Mouse (Mus musculus): Measurements from ENCODE around the gene Phlpp2. TPM values are rescaled to one million over a fixed set of nuclear protein-coding genes. Genes with fewer than 3 reads are reported as not detected.

Gene Phlpp2
- polyA plus RNA-seq, 1 experiment, result 0.51 TPM

- H3K27me3 ChIP-seq (ENCODE audit: control insufficient read depth), result peaks cover 19% of the 10 kb centered on the region
- H3K4me3 ChIP-seq (replicated peaks), result no peak overlapping the region
- TF ChIP-seq TAL1 (IDR thresholded peaks at IDR 0.05; ENCODE audit: low read length), result no peak
- TF ChIP-seq GATA1 (IDR thresholded peaks at IDR 0.05; ENCODE audit: low read length), result no peak
- H3K4me1 ChIP-seq (ENCODE audit: control insufficient read depth), result peaks cover 2% of the 10 kb centered on the region; the same call in 1 of the 2 replicates
- no peaks in the 10 kb centered on the region for H3K36me3 ChIP-seq (ENCODE audit: control insufficient read depth)
- no peaks in the 10 kb centered on the region for H3K9me3 ChIP-seq (ENCODE audit: control insufficient read depth, low read length)
These were observed 86.2 kb downstream of the Phlpp2 start for GRCm38 (mm10) chr8:109954486-109954948.

DNA sequence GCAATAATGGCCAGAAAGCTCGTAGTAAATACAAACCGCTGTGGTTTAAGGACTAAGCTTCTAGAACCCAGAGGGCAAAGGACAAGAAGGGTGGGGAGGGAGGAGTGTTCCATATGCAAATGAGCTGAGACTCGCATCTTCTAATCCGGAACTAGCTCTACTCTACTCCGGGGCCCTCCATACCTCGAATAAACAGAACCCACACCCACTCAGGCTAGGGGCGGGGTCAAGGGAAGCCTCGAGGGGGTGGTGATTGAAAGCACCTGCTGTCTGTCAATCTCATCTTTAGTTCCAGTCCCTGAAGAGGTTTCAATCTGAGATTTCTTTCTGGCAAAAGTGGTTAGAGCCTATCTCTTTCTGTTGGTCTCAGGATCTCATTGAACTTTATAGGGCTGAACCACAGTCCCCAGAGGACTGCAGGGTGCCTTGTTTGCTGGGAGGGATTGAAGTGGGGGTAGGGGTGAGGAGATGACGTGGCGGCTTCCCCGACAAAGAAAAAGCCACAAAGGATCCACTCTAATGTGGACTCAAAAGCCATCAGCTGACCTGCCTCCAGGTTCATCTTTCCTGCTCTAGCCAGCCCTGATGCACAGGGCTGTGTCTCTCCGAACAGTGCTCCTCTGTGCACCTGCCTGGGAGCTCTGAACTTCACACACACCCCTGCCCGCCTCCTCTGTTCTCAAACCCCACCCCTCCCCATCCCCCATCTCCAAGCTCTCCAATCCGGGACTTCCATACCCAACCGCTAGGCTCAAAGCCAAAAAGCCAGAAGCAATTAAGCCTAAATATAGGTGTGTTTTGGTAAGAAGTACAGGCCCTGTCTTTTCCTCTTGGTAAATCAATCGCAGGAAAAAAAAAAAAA is 89.1 kb downstream of the Phlpp2 start:
- no peak overlapping the region for H3K4me3 ChIP-seq (replicated peaks)
- TF ChIP-seq TAL1 (IDR thresholded peaks at IDR 0.05; ENCODE audit: low read length) (no peak), GATA1 (IDR thresholded peaks at IDR 0.05; ENCODE audit: low read length) (no peak)
- H3K4me1 ChIP-seq (ENCODE audit: control insufficient read depth), result peaks cover 8% of the 10 kb centered on the region
- peaks cover 27% of the 10 kb centered on the region for H3K27me3 ChIP-seq (ENCODE audit: control insufficient read depth)
- H3K9me3 ChIP-seq (ENCODE audit: control insufficient read depth, low read length), result no peaks in the 10 kb centered on the region
- no peaks in the 10 kb centered on the region for H3K36me3 ChIP-seq (ENCODE audit: control insufficient read depth)

GRCm38 (mm10) chr8:109958036-109958655 is 89.8 kb downstream of the Phlpp2 start:
- Histone ChIP-seq H3K36me3 (ENCODE audit: control insufficient read depth) (no peaks in the 10 kb centered on the region), H3K27me3 (ENCODE audit: control insufficient read depth) (peaks cover 30% of the 10 kb centered on the region), H3K4me1 (ENCODE audit: control insufficient read depth) (peaks cover 8% of the 10 kb centered on the region), H3K4me3 (replicated peaks) (no peak overlapping the region), H3K9me3 (ENCODE audit: control insufficient read depth, low read length) (no peaks in the 10 kb centered on the region)
- TF ChIP-seq TAL1 (IDR thresholded peaks at IDR 0.05; ENCODE audit: low read length) (no peak), GATA1 (IDR thresholded peaks at IDR 0.05; ENCODE audit: low read length) (no peak)

- peaks cover 33% of the 10 kb centered on the region for H3K27me3 ChIP-seq (ENCODE audit: control insufficient read depth)
- TF ChIP-seq TAL1 (IDR thresholded peaks at IDR 0.05; ENCODE audit: low read length) (no peak), GATA1 (IDR thresholded peaks at IDR 0.05; ENCODE audit: low read length) (no peak)
- no peaks in the 10 kb centered on the region for H3K36me3 ChIP-seq (ENCODE audit: control insufficient read depth)
- H3K9me3 ChIP-seq (ENCODE audit: control insufficient read depth, low read length), result no peaks in the 10 kb centered on the region
- H3K4me3 ChIP-seq (replicated peaks), result no peak overlapping the region
- peaks cover 8% of the 10 kb centered on the region for H3K4me1 ChIP-seq (ENCODE audit: control insufficient read depth)
These were observed 90.8 kb downstream of the Phlpp2 start for GRCm38 (mm10) chr8:109959112-109959511.

DNA sequence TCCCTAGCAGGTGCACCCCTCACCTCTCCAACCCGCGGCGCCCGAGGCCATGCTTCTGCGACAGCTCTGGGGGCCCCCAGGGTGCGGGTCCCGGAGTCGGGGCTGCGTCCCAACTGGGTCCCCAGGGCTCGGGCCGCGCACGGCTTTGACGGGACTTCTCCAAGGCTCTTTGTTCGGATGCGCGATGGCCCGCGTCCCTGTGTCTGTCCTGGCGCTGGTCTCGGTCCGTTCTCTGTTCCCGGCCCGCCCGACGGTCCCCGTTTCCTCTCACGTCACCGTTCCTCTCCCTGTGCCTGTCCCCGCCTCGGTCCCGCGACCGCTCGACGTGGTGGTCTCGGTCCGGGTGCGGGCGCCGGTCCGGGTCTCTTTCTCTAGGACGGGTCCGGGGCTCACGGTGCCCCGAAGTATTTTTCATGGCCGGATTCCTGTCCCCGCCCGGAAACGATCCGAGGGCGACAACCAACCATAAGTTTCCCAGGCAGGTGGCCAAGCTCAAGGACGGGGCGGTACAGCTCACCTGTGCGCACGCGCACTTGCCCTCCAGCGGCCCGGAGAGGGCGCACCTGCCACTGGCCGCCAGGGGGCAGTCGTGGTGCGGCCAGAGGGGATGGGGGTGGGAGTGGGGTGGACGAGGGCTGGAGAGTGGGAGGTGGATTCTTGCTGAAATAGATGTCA is 93.5 kb downstream of the Phlpp2 start, which contains the start of gene Marveld3:
TSS of gene Marveld3 (minus strand) at position 511 of the 675 bp plus-strand sequence.
- no peak for TF ChIP-seq GATA1 (IDR thresholded peaks at IDR 0.05; ENCODE audit: low read length)
- no peak for TF ChIP-seq TAL1 (IDR thresholded peaks at IDR 0.05; ENCODE audit: low read length)
- Histone ChIP-seq H3K27me3 (ENCODE audit: control insufficient read depth) (peaks cover 33% of the 10 kb centered on the region), H3K4me3 (replicated peaks) (peak within 1 kb of the TSS; percentile 24), H3K4me1 (ENCODE audit: control insufficient read depth) (peaks cover 8% of the 10 kb centered on the region), H3K9me3 (ENCODE audit: control insufficient read depth, low read length) (no peaks in the 10 kb centered on the region), H3K36me3 (ENCODE audit: control insufficient read depth) (no peaks in the 10 kb centered on the region)

DNA sequence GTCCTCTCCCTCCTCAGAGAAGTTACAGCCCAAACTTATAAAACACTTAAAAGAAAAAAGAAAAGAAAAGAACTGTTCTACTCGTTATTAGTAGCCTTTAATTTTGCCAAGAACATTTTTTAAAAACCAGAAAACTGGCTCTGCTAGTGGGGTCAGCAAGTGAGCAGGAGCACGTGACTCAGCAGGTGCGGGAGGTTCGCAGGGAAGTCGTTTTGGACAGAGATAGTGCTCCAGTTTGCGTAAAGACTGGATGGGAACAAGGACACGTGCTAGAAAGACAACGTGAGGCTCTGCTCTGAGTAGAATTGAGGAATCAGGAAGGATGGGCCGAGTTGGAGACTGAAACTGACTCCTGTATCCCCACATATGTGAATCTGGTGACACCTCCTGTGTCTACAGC is 94.6 kb downstream of the Phlpp2 start:
- Histone ChIP-seq H3K36me3 (ENCODE audit: control insufficient read depth) (no peaks in the 10 kb centered on the region), H3K9me3 (ENCODE audit: control insufficient read depth, low read length) (no peaks in the 10 kb centered on the region), H3K4me1 (ENCODE audit: control insufficient read depth) (peaks cover 6% of the 10 kb centered on the region), H3K27me3 (ENCODE audit: control insufficient read depth) (peaks cover 33% of the 10 kb centered on the region), H3K4me3 (replicated peaks) (no peak overlapping the region)
- TF ChIP-seq GATA1 (IDR thresholded peaks at IDR 0.05; ENCODE audit: low read length) (no peak), TAL1 (IDR thresholded peaks at IDR 0.05; ENCODE audit: low read length) (no peak)

GRCm38 (mm10) chr8:109963421-109963820 is 95.1 kb downstream of the Phlpp2 start:
- H3K36me3 ChIP-seq (ENCODE audit: control insufficient read depth), result no peaks in the 10 kb centered on the region
- H3K4me1 ChIP-seq (ENCODE audit: control insufficient read depth), result peaks cover 6% of the 10 kb centered on the region
- no peak for TF ChIP-seq GATA1 (IDR thresholded peaks at IDR 0.05; ENCODE audit: low read length)
- TF ChIP-seq TAL1 (IDR thresholded peaks at IDR 0.05; ENCODE audit: low read length), result no peak
- peaks cover 36% of the 10 kb centered on the region for H3K27me3 ChIP-seq (ENCODE audit: control insufficient read depth)
- H3K9me3 ChIP-seq (ENCODE audit: control insufficient read depth, low read length), result no peaks in the 10 kb centered on the region
- no peak overlapping the region for H3K4me3 ChIP-seq (replicated peaks)

DNA sequence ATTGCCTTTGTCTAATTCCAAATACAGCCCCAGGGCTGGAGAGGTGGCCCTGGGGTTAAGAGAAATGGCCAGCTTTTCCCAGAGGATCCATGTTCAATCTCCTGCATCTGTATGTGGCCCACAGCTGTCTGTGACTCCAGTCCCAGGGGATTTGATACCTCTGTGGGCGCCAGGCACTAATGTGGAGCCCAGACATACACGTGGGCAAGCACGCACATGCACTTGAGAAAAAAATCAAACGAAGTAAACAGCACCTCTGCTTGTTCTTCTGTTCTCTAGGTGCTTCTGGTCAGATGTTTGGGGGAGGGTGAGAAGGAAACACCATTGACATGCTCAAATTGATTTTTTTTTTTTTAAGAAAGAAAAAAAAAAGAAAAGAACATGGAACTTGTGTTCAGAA is 95.8 kb downstream of the Phlpp2 start:
- Histone ChIP-seq H3K36me3 (ENCODE audit: control insufficient read depth) (no peaks in the 10 kb centered on the region), H3K4me3 (replicated peaks) (no peak overlapping the region), H3K4me1 (ENCODE audit: control insufficient read depth) (peaks cover 6% of the 10 kb centered on the region), H3K9me3 (ENCODE audit: control insufficient read depth, low read length) (no peaks in the 10 kb centered on the region), H3K27me3 (ENCODE audit: control insufficient read depth) (peaks cover 40% of the 10 kb centered on the region)
- TF ChIP-seq TAL1 (IDR thresholded peaks at IDR 0.05; ENCODE audit: low read length) (no peak), GATA1 (IDR thresholded peaks at IDR 0.05; ENCODE audit: low read length) (no peak)

GRCm38 (mm10) chr8:109968837-109969236 is 100.5 kb downstream of the Phlpp2 start:
- Histone ChIP-seq H3K27me3 (ENCODE audit: control insufficient read depth) (peaks cover 15% of the 10 kb centered on the region), H3K4me3 (replicated peaks) (no peak overlapping the region), H3K36me3 (ENCODE audit: control insufficient read depth) (no peaks in the 10 kb centered on the region)

More at GRCm38 (mm10) chr8:109968837-109969236, 100.5 kb downstream of the Phlpp2 start:
- no peaks in the 10 kb centered on the region for H3K9me3 ChIP-seq (ENCODE audit: control insufficient read depth, low read length)
- TF ChIP-seq TAL1 (IDR thresholded peaks at IDR 0.05; ENCODE audit: low read length), result no peak
- no peak for TF ChIP-seq GATA1 (IDR thresholded peaks at IDR 0.05; ENCODE audit: low read length)
- no peaks in the 10 kb centered on the region for H3K4me1 ChIP-seq (ENCODE audit: control insufficient read depth)
